Mouse (Mus musculus) lung, postnatal 0 days (tissue): ENCODE results near the gene Pard3.

Experiments used
- CTCF ChIP-seq: IDR thresholded peaks from 2 replicates; pipeline ENCODE4 v1.5.1; 2016; ENCODE audit warnings: antibody characterized with exemption, mild to moderate bottlenecking
- EP300 ChIP-seq: IDR thresholded peaks from 2 replicates; pipeline ENCODE4 v1.6.1; 2016; ENCODE audit warnings: antibody characterized with exemption, mild to moderate bottlenecking, control low read depth

DNA sequence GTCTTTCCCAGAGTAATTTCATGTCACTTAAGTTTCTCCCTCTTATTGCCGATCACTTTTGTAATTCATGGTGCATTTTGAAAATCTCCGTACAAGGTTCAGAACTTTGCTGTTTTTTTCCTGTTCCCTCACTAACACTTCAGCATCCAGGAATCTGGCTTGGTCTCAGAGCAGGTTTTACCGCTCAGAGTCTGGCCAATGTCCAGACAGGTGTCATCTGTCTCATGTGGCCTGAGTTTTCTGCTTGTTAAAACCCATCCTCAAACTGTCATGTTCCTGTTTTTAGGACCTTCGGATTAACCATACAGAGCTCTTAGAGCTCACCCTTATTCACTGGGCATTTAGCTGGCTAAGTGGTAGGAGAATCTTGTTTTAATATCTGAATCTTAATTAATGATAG, 146.9 kb downstream of the Pard3 start:
- TF ChIP-seq CTCF (no peak), EP300 (no peak)
